Mouse (Mus musculus) urinary bladder, postnatal 14 days (tissue): ENCODE data around the gene Esrrg.
A peak's percentile ranks its signal among the peaks of the same experiment; 100 is the strongest.

ENCODE experiments used
- DNase-seq: peaks from one replicate; pipeline ENCODE4 v3.0.0; 2021; ENCODE audit warnings: low spot score

Esrrg gene

GRCm38 (mm10) chr1:187997584-187998338, 389.2 kb downstream of the Esrrg start:
- DNase-seq, result peak; percentile 48

GRCm38 (mm10) chr1:187999121-187999520, 390.5 kb downstream of the Esrrg start:
- DNase-seq, result no peak

DNA sequence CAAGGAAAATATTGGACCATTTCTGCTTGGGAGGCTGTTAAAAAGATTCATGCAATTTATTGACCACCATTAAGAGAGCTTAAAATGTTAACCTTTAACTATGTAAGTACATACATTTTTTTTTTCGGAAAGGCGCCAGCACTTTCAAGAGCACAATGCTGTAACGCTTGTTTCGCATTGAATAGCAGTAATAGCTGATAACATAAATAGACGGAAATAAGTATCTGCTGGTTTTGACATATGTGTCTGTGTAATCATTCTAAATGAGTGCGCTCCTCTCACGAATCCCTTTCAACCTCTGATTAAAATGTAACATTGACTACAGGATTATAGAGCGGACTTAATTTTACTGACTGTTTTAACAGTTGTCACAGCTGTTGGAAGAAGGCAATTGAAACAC, 391.6 kb downstream of the Esrrg start:
- no peak for DNase-seq

- DNase-seq, result no peak
Measured at GRCm38 (mm10) chr1:188006820-188007491, 398.4 kb downstream of the Esrrg start.

- no peak for DNase-seq
Measured at GRCm38 (mm10) chr1:188008476-188008875, 399.9 kb downstream of the Esrrg start.

- DNase-seq, result no peak
Measured at GRCm38 (mm10) chr1:188009868-188010267, 401.3 kb downstream of the Esrrg start.

- DNase-seq, result no peak
Measured at GRCm38 (mm10) chr1:188010860-188011259, 402.3 kb downstream of the Esrrg start.

GRCm38 (mm10) chr1:188014411-188014810, 405.8 kb downstream of the Esrrg start:
- DNase-seq, result no peak

- DNase-seq, result no peak
Measured at GRCm38 (mm10) chr1:188017956-188018862, 409.6 kb downstream of the Esrrg start.

DNA sequence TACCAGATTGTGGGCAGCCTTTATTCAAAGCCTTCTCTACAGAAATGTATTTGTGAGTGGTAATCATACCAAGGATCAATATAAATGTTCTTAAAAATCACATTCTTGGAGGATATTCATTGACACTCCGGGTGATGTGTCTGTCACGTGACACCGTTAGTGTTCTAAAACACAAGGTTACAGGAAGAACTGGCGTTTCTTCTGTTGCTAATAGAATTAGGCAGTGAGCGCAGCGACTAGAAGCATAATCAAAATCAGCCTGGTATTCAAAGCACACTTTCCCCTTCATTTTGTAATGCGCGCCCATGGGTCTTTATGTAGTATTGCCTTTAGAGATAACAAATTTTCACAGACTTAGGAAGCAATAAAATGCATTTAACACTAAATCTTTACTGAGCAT, 420.6 kb downstream of the Esrrg start:
- DNase-seq, result no peak

DNA sequence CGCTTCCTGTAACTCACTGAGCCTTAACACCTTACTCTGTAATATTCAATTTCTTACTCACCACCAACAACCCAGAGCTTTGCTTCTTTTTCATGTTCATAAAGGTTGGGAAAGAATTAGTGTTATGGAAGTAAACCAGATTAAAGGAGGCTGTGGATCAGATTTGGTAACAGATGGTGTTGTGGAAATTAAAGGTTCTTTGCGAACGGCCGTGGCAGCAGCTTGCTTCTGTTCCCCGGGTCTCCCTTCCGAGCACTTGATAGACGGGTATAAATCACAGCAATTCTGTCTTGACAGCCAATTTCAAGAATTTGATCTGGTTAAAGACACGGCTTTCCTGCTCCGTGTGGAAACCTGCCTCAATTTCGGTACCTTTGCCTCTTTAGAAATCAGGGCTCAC, 421.5 kb downstream of the Esrrg start:
- DNase-seq, result no peak

DNA sequence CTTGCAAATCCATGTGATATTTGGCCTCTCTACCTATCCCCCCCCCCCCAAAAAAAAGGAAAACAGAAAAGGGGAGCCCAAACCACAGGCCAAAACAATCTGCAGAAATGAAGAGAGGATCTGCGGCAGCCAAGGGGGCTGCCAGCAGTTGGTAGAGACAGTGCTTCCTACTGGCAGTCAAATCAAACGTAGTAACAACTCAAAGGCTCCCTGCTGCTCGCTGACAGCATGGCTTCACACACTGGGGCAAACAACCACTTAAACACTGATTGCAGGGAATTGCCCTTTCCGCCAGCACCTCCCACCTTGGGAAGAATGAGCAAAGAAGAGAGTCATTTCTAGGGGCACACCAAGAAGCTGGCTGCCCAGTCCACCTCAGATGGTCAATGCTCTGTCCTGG, 422.7 kb downstream of the Esrrg start:
- DNase-seq, result no peak

- DNase-seq, result no peak
Measured at GRCm38 (mm10) chr1:188035957-188036356, 427.4 kb downstream of the Esrrg start.

- DNase-seq, result no peak
Measured at GRCm38 (mm10) chr1:188046691-188047121, 438.1 kb downstream of the Esrrg start.

GRCm38 (mm10) chr1:188047148-188047547, 438.6 kb downstream of the Esrrg start:
- DNase-seq, result no peak

GRCm38 (mm10) chr1:188055888-188056287, 447.3 kb downstream of the Esrrg start:
- no peak for DNase-seq

GRCm38 (mm10) chr1:188057892-188058291, 449.3 kb downstream of the Esrrg start:
- no peak for DNase-seq

DNA sequence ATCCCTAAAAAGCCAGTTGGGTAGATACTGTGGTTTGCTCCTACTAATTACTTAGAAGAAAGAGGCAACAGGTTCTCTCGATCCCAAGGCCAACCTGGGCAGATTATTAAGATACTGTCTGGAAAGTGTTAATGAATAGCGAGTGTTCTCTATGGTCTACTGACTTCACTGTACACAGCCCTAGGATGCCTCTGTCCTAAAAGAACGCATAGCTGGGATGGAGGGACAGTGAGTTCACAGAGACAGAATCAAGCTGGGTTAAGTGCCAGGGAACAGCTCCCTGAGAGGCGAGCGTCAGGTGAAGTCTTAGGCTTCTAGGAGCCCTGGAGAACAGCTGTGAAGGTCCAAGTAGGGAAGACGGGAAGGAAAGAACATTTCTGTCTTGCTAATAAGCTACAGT, 450.4 kb downstream of the Esrrg start:
- DNase-seq, result no peak

- DNase-seq, result no peak
Measured at GRCm38 (mm10) chr1:188060493-188060892, 451.9 kb downstream of the Esrrg start.

- no peak for DNase-seq
Measured at GRCm38 (mm10) chr1:188068833-188069232, 460.2 kb downstream of the Esrrg start.

GRCm38 (mm10) chr1:188069849-188070248, 461.3 kb downstream of the Esrrg start:
- DNase-seq, result no peak

DNA sequence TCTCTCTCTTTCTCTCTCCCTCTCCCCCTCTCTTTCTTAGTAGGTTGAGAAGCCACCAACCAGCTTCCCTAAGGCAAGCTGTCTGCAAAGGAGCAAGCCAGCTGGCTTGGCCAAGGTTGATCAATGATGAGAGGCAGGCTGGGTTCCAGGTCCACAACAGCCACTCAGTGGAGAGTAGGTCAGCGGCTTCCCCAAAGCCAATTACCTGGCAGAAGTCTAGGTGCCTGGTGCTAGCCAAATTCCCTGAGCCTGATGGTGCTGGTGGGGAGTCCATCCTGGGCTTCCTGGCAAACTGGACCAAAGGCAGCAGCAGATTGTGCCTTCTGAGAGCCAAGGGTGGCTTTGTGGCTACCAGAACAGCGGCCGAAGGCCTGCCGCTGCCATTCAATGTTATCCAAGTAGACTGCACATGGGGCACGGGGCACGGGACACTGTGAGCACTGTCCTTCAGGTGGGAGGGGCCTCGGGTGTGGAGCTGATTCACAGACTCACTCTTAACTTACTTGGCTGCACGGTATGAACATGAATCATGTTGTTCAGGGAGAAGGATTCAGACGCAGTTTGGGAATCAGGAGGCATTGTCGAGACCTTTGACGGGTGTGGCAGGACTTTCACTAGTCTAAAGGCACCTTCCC, 469.1 kb downstream of the Esrrg start:
- no peak for DNase-seq
